Mouse (Mus musculus) heart, postnatal 0 days (tissue): ENCODE results near the gene Gm28038. TPM values are rescaled to one million over a fixed set of nuclear protein-coding genes. Genes with fewer than 3 reads are reported as not detected.

Source experiments
- ATAC-seq: fragments of 200-750 bp; cut with Nextera tagmentation; 2 replicates; pipeline ENCODE4 v1.8.0; 2017; ENCODE audit warnings: low read depth, moderate number of reproducible peaks, moderate library complexity; ENCODE audit not compliant: insufficient read depth
- DNase-seq: peaks from one replicate; pipeline ENCODE4 v3.0.0-alpha.2; 2016; ENCODE audit warnings: low spot score
- H3K27ac ChIP-seq: fragments of 300-500 bp; sonication (generic); 2 replicates; pipeline ENCODE4 v1.5.1; 2014; ENCODE audit warnings: low read depth, mild to moderate bottlenecking
- H3K27me3 ChIP-seq: fragments of 300-500 bp; sonication (generic); 2 replicates; pipeline ENCODE4 v1.6.1; 2014; ENCODE audit warnings: low read length, mixed read lengths; ENCODE audit not compliant: control insufficient read depth, insufficient read depth
- H3K36me3 ChIP-seq: fragments of 300-500 bp; sonication (generic); replicated peaks from 2 replicates; pipeline ENCODE4 v1.6.1; 2014; ENCODE audit warnings: low read length, mixed read lengths; ENCODE audit not compliant: control insufficient read depth, insufficient read depth
- H3K4me1 ChIP-seq: fragments of 300-500 bp; sonication (generic); 2 replicates; pipeline ENCODE4 v1.6.1; 2014; ENCODE audit warnings: antibody characterized with exemption; ENCODE audit not compliant: control insufficient read depth, insufficient read depth
- H3K4me2 ChIP-seq: fragments of 300-500 bp; sonication (generic); 2 replicates; pipeline ENCODE4 v1.6.1; 2014; ENCODE audit warnings: low read depth, mild to moderate bottlenecking, low read length, moderate library complexity
- H3K4me3 ChIP-seq: fragments of 300-500 bp; sonication (generic); 2 replicates; pipeline ENCODE4 v1.5.1; 2014; ENCODE audit warnings: low read depth, low read length
- H3K9ac ChIP-seq: fragments of 300-500 bp; sonication (generic); replicated peaks from 2 replicates; pipeline ENCODE4 v1.6.1; 2014; ENCODE audit warnings: low read depth, low read length, mixed read lengths
- H3K9me3 ChIP-seq: fragments of 300-500 bp; sonication (generic); replicated peaks from 2 replicates; pipeline ENCODE4 v1.6.1; 2016; ENCODE audit warnings: low read length; ENCODE audit not compliant: control insufficient read depth
- CTCF ChIP-seq: IDR thresholded peaks from 2 replicates; pipeline ENCODE4 v1.5.1; 2016; ENCODE audit warnings: antibody characterized with exemption, control low read depth, low read depth
- EP300 ChIP-seq: IDR thresholded peaks from 2 replicates; pipeline ENCODE4 v1.6.1; 2016; ENCODE audit warnings: antibody characterized with exemption, low read depth
- WGBS: fragments of 180-500 bp; shearing (Covaris S2); extraction: QIAGEN DNeasy Blood & Tissue Kit; methylation state at CpG from one replicate; pipeline ENCODE4 v1.1.7; 2014; 5-methylcytosine and 5-hydroxymethylcytosine counted together
- polyA plus RNA-seq: library from polyadenylated mRNA; unstranded; fragments of >200 nt; fragmentation: Nextera tagmentation; extraction: Ambion mirVana; gene quantifications from 2 replicates; pipeline ENCODE4 v1.2.1, GENCODE M21; 2015
- total RNA-seq: library from RNA; depleted of rRNA; stranded (reverse); fragments of >200 nt; gene quantifications from 2 replicates; pipeline ENCODE4 v1.2.3, GENCODE M21; 2014; ENCODE audit warnings: low replicate concordance

The Gm28038 gene
- total and polyA plus RNA-seq, 2 experiments from 2014 or later, result not detected

GRCm38 (mm10) chr2:30263811-30264210, 17.0 kb upstream of the Gm28038 start:
- TF ChIP-seq EP300 (no peak), CTCF (no peak)
- Histone ChIP-seq H3K4me3 (no peak overlapping the region), H3K36me3 (peaks cover 39% of the 10 kb centered on the region), H3K9ac (no peak overlapping the region), H3K4me1 (peaks cover 56% of the 10 kb centered on the region), H3K27ac (peak overlapping the region; percentile 94; the same call in 1 of the 2 replicates), H3K4me2 (no peak overlapping the region), H3K9me3 (no peaks in the 10 kb centered on the region), H3K27me3 (no peaks in the 10 kb centered on the region)
- no peak for DNase-seq
- WGBS, result 86% methylated on average over 6 of the region's 6 CpGs
- ATAC-seq, result no peak

DNA sequence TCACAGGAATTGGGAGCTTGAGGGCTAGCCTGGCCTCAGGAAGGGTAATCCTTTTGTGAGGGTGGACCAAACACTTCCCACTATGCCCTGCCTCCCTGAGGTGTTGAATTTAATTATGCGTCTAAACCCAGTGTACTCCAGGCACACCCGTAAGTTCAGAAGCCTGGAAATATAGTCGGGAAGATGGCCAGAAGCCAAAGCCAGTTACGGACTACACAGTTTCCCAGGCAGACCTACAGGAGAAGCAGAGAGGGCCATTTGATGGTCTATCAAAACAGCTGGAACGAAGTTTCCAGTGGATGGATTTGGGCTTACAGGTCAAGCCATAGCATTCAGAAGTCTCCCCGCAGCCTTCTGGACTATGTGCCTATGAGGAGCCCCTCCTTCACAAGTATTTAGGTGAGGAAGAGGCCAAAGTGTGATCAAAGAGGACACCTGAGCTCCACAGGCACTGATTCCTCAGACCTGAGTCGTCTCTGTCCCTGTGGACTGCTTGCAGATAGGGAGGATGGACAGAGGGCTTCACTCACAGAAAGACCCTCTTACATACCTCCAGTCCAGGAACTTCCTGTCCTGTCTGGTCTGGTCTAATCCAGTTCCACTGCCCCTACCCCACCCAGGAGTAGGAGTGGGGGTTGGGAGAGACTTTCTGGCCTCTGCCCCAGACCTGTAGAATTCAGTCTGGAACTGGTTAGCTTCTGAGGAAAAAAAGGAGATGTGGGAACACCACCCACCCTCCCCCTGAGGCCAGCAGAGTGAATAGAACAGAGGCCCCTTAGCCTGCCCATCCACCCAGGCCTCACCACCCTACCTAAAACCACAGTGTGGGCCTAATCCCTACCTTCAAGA, 15.9 kb upstream of the Gm28038 start:
- H3K4me3 ChIP-seq, result no peak overlapping the region
- H3K27ac ChIP-seq, result peak overlapping the region; percentile 94
- TF ChIP-seq EP300, result no peak
- TF ChIP-seq CTCF, result no peak
- H3K36me3 ChIP-seq, result peaks cover 39% of the 10 kb centered on the region
- peaks cover 52% of the 10 kb centered on the region for H3K4me1 ChIP-seq
- H3K9ac ChIP-seq, result peak overlapping the region; percentile 44; the same call in 1 of the 2 replicates
- ATAC-seq, result no peak
- H3K4me2 ChIP-seq, result no peak overlapping the region
- WGBS, result 30% methylated on average over 7 of the region's 7 CpGs
- no peak for DNase-seq
- no peaks in the 10 kb centered on the region for H3K9me3 ChIP-seq
- no peaks in the 10 kb centered on the region for H3K27me3 ChIP-seq

DNA sequence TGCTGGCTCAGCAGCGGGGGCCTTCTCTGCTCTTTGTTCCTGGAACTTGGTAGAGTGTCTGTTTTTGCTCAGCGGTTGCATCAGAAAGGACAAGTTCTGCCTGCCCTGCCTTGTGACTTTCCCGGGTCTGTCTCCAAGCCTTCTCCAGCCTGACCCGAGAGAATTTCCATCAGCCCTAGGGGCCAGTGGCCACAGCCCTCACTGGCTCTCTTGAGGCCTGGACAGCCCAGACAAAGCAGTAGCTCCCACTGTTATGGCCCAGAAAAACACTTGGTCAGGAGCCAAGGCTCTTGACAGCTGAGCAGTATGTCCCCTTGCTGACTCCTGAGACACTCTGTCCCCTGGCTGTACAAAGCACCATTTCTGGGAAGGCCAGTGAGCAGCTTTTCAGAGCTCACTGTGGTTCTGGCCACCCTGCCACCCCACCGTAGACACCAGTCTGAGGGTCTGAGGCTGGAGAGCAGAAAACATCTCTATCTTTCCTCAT, 15.0 kb upstream of the Gm28038 start, which contains the start of gene Phyhd1:
Gene Phyhd1 (plus strand): TSS at position 437 of the 487 bp plus-strand sequence.
- Histone ChIP-seq H3K36me3 (peaks cover 33% of the 10 kb centered on the region), H3K4me3 (0 out of 2 replicates have a peak within 1 kb of the TSS, but pooled peaks have one; percentile 11), H3K9me3 (no peaks in the 10 kb centered on the region), H3K27me3 (no peaks in the 10 kb centered on the region), H3K9ac (peak within 1 kb of the TSS; percentile 44), H3K27ac (peak within 1 kb of the TSS; percentile 94), H3K4me1 (peaks cover 50% of the 10 kb centered on the region), H3K4me2 (peak within 1 kb of the TSS; percentile 47)
- WGBS, result 11% methylated on average over 5 of the region's 5 CpGs
- TF ChIP-seq EP300 (peak; percentile 70), CTCF (peak; percentile 14; the same call in 1 of the 2 replicates)
- ATAC-seq, result peak; percentile 77
- DNase-seq, result peak; percentile 86

- Histone ChIP-seq H3K4me3 (0 out of 2 replicates have a peak overlapping the region, but pooled peaks have one; percentile 11), H3K9me3 (no peaks in the 10 kb centered on the region), H3K4me2 (peak overlapping the region; percentile 47), H3K27me3 (no peaks in the 10 kb centered on the region), H3K36me3 (peaks cover 27% of the 10 kb centered on the region), H3K27ac (peak overlapping the region; percentile 94), H3K9ac (peak overlapping the region; percentile 44), H3K4me1 (peaks cover 50% of the 10 kb centered on the region)
- 13% methylated on average over 4 of the region's 4 CpGs for WGBS
- DNase-seq (peak; percentile 78), ATAC-seq (peak; percentile 74)
- TF ChIP-seq CTCF (no peak), EP300 (0 out of 2 replicates have a peak, but pooled peaks have one; percentile 15)
Measured at GRCm38 (mm10) chr2:30266392-30266941, 14.4 kb upstream of the Gm28038 start.

DNA sequence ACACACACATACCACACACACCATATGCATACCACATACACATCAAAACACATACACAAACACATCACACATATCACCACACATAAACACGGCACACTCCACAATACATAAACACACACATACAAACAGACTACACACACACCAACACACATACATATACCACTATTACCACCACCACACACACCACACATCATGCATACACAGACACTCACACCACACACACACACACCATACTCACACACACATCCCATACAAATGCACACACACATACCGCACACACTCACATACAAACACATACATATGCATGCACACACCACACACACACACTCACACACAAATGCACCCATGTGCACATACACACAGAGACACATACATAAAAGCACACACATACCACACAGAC, 13.4 kb upstream of the Gm28038 start:
- Histone ChIP-seq H3K9ac (no peak overlapping the region), H3K9me3 (no peaks in the 10 kb centered on the region), H3K27me3 (no peaks in the 10 kb centered on the region), H3K36me3 (peaks cover 17% of the 10 kb centered on the region), H3K4me1 (peaks cover 50% of the 10 kb centered on the region), H3K4me3 (no peak overlapping the region), H3K4me2 (no peak overlapping the region), H3K27ac (no peak overlapping the region)
- no peak for DNase-seq
- ATAC-seq, result no peak
- 87% methylated on average over 2 of the region's 2 CpGs for WGBS
- TF ChIP-seq EP300, result no peak
- TF ChIP-seq CTCF, result no peak
